Mouse (Mus musculus) embryonic facial prominence, embryonic 15.5 days (tissue): ENCODE results near the gene Nsun6. TPM values are rescaled to one million over a fixed set of nuclear protein-coding genes. Genes with fewer than 3 reads are reported as not detected.

Experiments used
- ATAC-seq: fragments of 200-750 bp; cut with Nextera tagmentation; 2 replicates; pipeline ENCODE4 v1.8.0; 2017; ENCODE audit warnings: low read depth, moderate TSS enrichment; ENCODE audit not compliant: insufficient number of reproducible peaks, low FRiP score, low TSS enrichment
- H3K27ac ChIP-seq: fragments of 300-500 bp; sonication (generic); replicated peaks from 2 replicates; pipeline ENCODE4 v1.5.1; 2015; ENCODE audit warnings: mild to moderate bottlenecking, inconsistent platforms
- H3K27me3 ChIP-seq: fragments of 300-500 bp; sonication (generic); 2 replicates; pipeline ENCODE4 v1.6.1; 2015; ENCODE audit warnings: inconsistent platforms
- H3K36me3 ChIP-seq: fragments of 300-500 bp; sonication (generic); 2 replicates; pipeline ENCODE4 v1.6.1; 2015; ENCODE audit warnings: mild to moderate bottlenecking, inconsistent platforms
- H3K4me1 ChIP-seq: fragments of 300-500 bp; sonication (generic); 2 replicates; pipeline ENCODE4 v1.6.1; 2015; ENCODE audit warnings: inconsistent platforms
- H3K4me2 ChIP-seq: fragments of 300-500 bp; sonication (generic); replicated peaks from 2 replicates; pipeline ENCODE4 v1.6.1; 2015; ENCODE audit warnings: mild to moderate bottlenecking, inconsistent platforms
- H3K4me3 ChIP-seq: fragments of 300-500 bp; sonication (generic); replicated peaks from 2 replicates; pipeline ENCODE4 v1.5.1; 2015; ENCODE audit warnings: mild to moderate bottlenecking, inconsistent platforms
- H3K9ac ChIP-seq: fragments of 300-500 bp; sonication (generic); 2 replicates; pipeline ENCODE4 v1.6.1; 2015; ENCODE audit warnings: inconsistent platforms
- H3K9me3 ChIP-seq: fragments of 300-500 bp; sonication (generic); replicated peaks from 2 replicates; pipeline ENCODE4 v1.6.1; 2016; ENCODE audit warnings: inconsistent platforms
- WGBS: fragments of 180-500 bp; shearing (Covaris S2); methylation state at CpG from one replicate; pipeline ENCODE4 v1.1.7; 2015; 5-methylcytosine and 5-hydroxymethylcytosine counted together
- polyA plus RNA-seq: library from polyadenylated mRNA; unstranded; fragments of >200 nt; fragmentation: Nextera tagmentation; extraction: Ambion mirVana; gene quantifications from 2 replicates; pipeline ENCODE4 v1.2.1, GENCODE M21; 2015

Gene Nsun6
- polyA plus RNA-seq, 1 experiment from 2014 or later, result 11.4 TPM

- ATAC-seq, result no peak
- Histone ChIP-seq H3K9ac (peak overlapping the region; percentile 97), H3K9me3 (no peaks in the 10 kb centered on the region), H3K4me3 (peak overlapping the region; percentile 77), H3K36me3 (no peaks in the 10 kb centered on the region), H3K4me2 (peak overlapping the region; percentile 61), H3K27me3 (no peaks in the 10 kb centered on the region), H3K27ac (peak overlapping the region; percentile 94), H3K4me1 (peaks cover 16% of the 10 kb centered on the region)
- under 1% methylated on average over 15 of the region's 15 CpGs for WGBS
These were observed 877 bp upstream of the Nsun6 start for GRCm38 (mm10) chr2:15055741-15056151.

- ATAC-seq, result no peak; the same call in 1 of the 2 replicates
These were observed 373 bp downstream of the Nsun6 start for GRCm38 (mm10) chr2:15054496-15054895.

GRCm38 (mm10) chr2:15049117-15049873 lies 5.6 kb downstream of the Nsun6 start, which contains the start of gene Arl5b:
Arl5b (plus strand) TSS chr2:15049395.
- peaks cover 9% of the 10 kb centered on the region for H3K4me1 ChIP-seq
- no peaks in the 10 kb centered on the region for H3K27me3 ChIP-seq
- no peaks in the 10 kb centered on the region for H3K36me3 ChIP-seq
- peak within 1 kb of the TSS; percentile 69 for H3K4me3 ChIP-seq
- H3K9ac ChIP-seq, result peak within 1 kb of the TSS; percentile 57
- no peaks in the 10 kb centered on the region for H3K9me3 ChIP-seq
- H3K27ac ChIP-seq, result peak within 1 kb of the TSS; percentile 68; the same call in 1 of the 2 replicates
- WGBS, result 8% methylated on average over 20 of the region's 20 CpGs
- H3K4me2 ChIP-seq, result peak within 1 kb of the TSS; percentile 58
- peak; percentile 94 for ATAC-seq

More at GRCm38 (mm10) chr2:15054496-15054895, 373 bp downstream of the Nsun6 start:
- peak overlapping the region; percentile 77 for H3K4me3 ChIP-seq
- peaks cover 16% of the 10 kb centered on the region for H3K4me1 ChIP-seq
- peak overlapping the region; percentile 94 for H3K27ac ChIP-seq
- H3K27me3 ChIP-seq, result no peaks in the 10 kb centered on the region
- peak overlapping the region; percentile 97 for H3K9ac ChIP-seq
- H3K9me3 ChIP-seq, result no peaks in the 10 kb centered on the region
- H3K36me3 ChIP-seq, result no peaks in the 10 kb centered on the region
- peak overlapping the region; percentile 61 for H3K4me2 ChIP-seq
- 16% methylated on average over 10 of the region's 10 CpGs for WGBS

- 56% methylated on average over 5 of the region's 5 CpGs for WGBS
- Histone ChIP-seq H3K4me1 (no peaks in the 10 kb centered on the region), H3K27ac (no peak overlapping the region), H3K27me3 (no peaks in the 10 kb centered on the region), H3K4me2 (no peak overlapping the region), H3K9me3 (no peaks in the 10 kb centered on the region), H3K4me3 (no peak overlapping the region), H3K9ac (no peak overlapping the region), H3K36me3 (peaks cover 3% of the 10 kb centered on the region; the same call in 1 of the 2 replicates)
- ATAC-seq, result no peak
These were observed 14.5 kb downstream of the Nsun6 start for GRCm38 (mm10) chr2:15040326-15040725.

- no peak overlapping the region for H3K4me3 ChIP-seq
- H3K27ac ChIP-seq, result no peak overlapping the region
- WGBS, result 86% methylated on average over 6 of the region's 6 CpGs
- no peaks in the 10 kb centered on the region for H3K27me3 ChIP-seq
- no peak for ATAC-seq
- H3K36me3 ChIP-seq, result peaks cover 3% of the 10 kb centered on the region; the same call in 1 of the 2 replicates
- H3K4me2 ChIP-seq, result no peak overlapping the region
- H3K9ac ChIP-seq, result no peak overlapping the region
- no peaks in the 10 kb centered on the region for H3K4me1 ChIP-seq
- no peaks in the 10 kb centered on the region for H3K9me3 ChIP-seq
These were observed 16.2 kb downstream of the Nsun6 start for GRCm38 (mm10) chr2:15038705-15039104.

- no peak overlapping the region for H3K4me3 ChIP-seq
- no peak overlapping the region for H3K9ac ChIP-seq
- 64% methylated on average over 1 of the region's 1 CpGs for WGBS
- no peaks in the 10 kb centered on the region for H3K27me3 ChIP-seq
- no peaks in the 10 kb centered on the region for H3K9me3 ChIP-seq
- no peak for ATAC-seq
- no peak overlapping the region for H3K4me2 ChIP-seq
- no peaks in the 10 kb centered on the region for H3K4me1 ChIP-seq
- H3K36me3 ChIP-seq, result no peaks in the 10 kb centered on the region
- H3K27ac ChIP-seq, result no peak overlapping the region
These were observed 27.1 kb downstream of the Nsun6 start for GRCm38 (mm10) chr2:15027816-15028215.

GRCm38 (mm10) chr2:15026817-15027216 lies 28.1 kb downstream of the Nsun6 start:
- Histone ChIP-seq H3K4me1 (no peaks in the 10 kb centered on the region), H3K4me2 (no peak overlapping the region), H3K36me3 (no peaks in the 10 kb centered on the region), H3K9me3 (no peaks in the 10 kb centered on the region), H3K4me3 (no peak overlapping the region), H3K27me3 (no peaks in the 10 kb centered on the region), H3K27ac (no peak overlapping the region), H3K9ac (no peak overlapping the region)
- 70% methylated on average over 3 of the region's 3 CpGs for WGBS
- no peak for ATAC-seq

- Histone ChIP-seq H3K4me3 (no peak overlapping the region), H3K27ac (no peak overlapping the region), H3K9me3 (no peaks in the 10 kb centered on the region), H3K4me2 (no peak overlapping the region), H3K9ac (no peak overlapping the region), H3K36me3 (no peaks in the 10 kb centered on the region), H3K27me3 (no peaks in the 10 kb centered on the region), H3K4me1 (no peaks in the 10 kb centered on the region)
- 85% methylated on average over 1 of the region's 1 CpGs for WGBS
- no peak for ATAC-seq
These were observed 46.8 kb downstream of the Nsun6 start for GRCm38 (mm10) chr2:15008072-15008471.

- Histone ChIP-seq H3K4me1 (no peaks in the 10 kb centered on the region), H3K4me2 (no peak overlapping the region), H3K27me3 (no peaks in the 10 kb centered on the region), H3K27ac (no peak overlapping the region), H3K9ac (no peak overlapping the region), H3K36me3 (no peaks in the 10 kb centered on the region), H3K4me3 (no peak overlapping the region), H3K9me3 (no peaks in the 10 kb centered on the region)
- WGBS, result 74% methylated on average over 3 of the region's 3 CpGs
- no peak for ATAC-seq
These were observed 47.3 kb downstream of the Nsun6 start for GRCm38 (mm10) chr2:15007531-15007930.

DNA sequence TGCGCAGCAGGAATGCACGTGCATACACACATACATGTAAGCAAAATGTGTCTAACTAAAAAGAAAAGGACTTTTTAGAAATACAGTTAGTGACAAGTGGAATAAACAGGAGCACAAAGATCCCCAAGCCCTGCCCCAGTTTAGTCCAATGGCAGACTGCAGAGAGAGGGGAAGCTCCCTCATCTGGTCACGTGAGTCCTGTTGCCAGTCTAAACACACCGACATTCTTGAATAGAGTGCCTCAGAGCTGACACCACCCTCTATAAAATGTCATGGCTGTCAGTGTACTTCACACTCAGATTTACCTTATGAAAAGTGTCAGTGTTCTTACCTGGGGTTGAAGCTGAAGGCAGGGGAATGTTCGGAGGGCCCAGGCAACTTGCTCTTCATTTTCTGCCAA lies 57.0 kb downstream of the Nsun6 start:
- Histone ChIP-seq H3K27me3 (no peaks in the 10 kb centered on the region), H3K9ac (no peak overlapping the region), H3K27ac (no peak overlapping the region), H3K4me1 (no peaks in the 10 kb centered on the region), H3K4me3 (no peak overlapping the region), H3K36me3 (no peaks in the 10 kb centered on the region), H3K4me2 (no peak overlapping the region), H3K9me3 (no peaks in the 10 kb centered on the region)
- WGBS, result 76% methylated on average over 5 of the region's 5 CpGs
- ATAC-seq, result no peak

DNA sequence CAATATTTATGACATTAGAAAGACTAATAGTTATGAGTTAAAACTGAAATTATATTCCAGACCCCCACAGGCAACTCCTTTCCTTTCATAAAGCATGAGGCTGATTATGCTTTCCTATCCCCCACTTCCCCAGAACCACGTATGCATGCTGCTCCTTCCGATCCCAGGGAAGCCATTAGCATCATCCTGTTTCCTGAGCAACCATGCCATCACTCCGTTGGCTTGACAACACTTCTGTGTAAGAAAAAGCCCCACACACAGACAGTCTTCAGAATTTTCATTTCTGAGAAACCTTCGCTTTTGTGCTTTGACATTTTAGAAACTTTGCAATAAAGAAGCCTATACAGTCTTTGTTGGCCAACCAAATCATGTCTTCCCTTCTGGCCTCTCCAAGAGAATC lies 58.8 kb downstream of the Nsun6 start:
- WGBS, result 83% methylated on average over 4 of the region's 4 CpGs
- H3K9ac ChIP-seq, result no peak overlapping the region

DNA sequence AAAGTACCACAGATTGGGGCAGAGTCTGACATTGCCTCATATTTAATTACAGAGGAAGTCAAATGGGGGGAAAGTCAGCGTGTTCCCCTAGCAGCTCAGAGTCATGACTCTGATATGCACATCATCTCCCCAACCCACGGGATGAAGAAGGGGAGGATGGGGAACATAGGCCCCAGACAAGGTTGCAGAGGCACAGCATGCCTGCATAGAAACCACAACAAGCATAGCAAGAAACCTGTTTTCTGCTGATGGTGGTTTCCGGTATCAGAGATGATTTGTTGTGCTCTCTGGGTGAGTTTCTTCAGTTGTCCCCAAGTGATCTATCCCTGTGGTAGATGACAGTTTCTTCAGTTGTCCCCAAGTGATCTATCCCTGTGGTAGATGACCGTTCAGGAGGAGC lies 62.3 kb downstream of the Nsun6 start:
- WGBS, result 83% methylated on average over 4 of the region's 4 CpGs
- no peaks in the 10 kb centered on the region for H3K4me1 ChIP-seq
- no peaks in the 10 kb centered on the region for H3K9me3 ChIP-seq
- peaks cover 3% of the 10 kb centered on the region; the same call in 1 of the 2 replicates for H3K36me3 ChIP-seq
- no peak for ATAC-seq
- no peak overlapping the region for H3K27ac ChIP-seq
- no peak overlapping the region for H3K4me2 ChIP-seq
- no peak overlapping the region for H3K4me3 ChIP-seq
- H3K9ac ChIP-seq, result no peak overlapping the region
- no peaks in the 10 kb centered on the region for H3K27me3 ChIP-seq

More for the DNA sequence above, 58.8 kb downstream of the Nsun6 start:
- H3K4me1 ChIP-seq, result no peaks in the 10 kb centered on the region
- H3K36me3 ChIP-seq, result peaks cover 3% of the 10 kb centered on the region; the same call in 1 of the 2 replicates
- no peak overlapping the region for H3K4me2 ChIP-seq
- no peak for ATAC-seq
- H3K9me3 ChIP-seq, result no peaks in the 10 kb centered on the region
- no peaks in the 10 kb centered on the region for H3K27me3 ChIP-seq
- H3K4me3 ChIP-seq, result no peak overlapping the region
- H3K27ac ChIP-seq, result no peak overlapping the region
